Mouse (Mus musculus): ENCODE results near the gene Osbpl3.

Osbpl3 gene

DNA sequence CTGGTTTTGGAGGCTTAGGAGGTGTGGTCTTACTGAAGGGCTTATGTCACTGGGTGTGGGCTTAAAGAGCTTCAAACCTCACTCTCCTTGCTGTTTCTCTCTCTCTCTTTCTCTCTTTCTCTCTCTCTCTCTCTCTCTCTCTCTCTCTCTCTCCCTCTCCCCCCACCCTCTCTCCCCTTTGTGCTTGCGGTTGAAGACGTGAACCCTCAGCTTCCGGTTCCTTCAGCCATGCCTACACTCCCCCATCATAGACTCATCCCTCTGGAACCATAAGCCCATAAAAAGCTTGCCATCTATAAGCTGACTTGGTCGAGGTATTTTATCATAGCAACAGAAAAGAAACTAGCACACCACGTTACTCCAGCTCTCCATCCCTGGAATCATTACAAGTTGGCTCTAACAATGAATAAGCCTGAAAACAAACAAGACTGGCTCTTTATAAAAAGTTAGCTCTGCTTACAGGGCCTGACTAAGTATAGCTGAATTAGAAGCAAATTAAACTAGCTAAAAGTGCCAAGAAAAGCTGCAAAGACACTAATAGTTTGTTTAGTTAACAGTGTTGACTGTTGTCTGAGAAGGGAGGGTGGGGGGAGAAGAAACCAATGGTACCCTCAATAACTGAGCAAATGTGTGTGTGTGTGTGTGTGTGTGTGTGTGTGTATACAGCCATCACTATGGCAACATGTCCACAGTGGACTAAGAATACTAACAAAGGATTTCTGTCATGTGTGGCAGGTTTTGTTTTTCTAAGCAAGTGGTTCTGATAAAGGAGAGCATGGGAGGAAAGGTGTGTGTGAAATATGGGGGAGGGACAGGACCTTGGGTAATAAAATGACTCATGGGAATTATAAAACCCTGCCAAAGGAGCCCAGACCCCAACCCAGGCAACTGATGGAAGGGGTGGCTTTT, 83.2 kb downstream of the Osbpl3 start:
- no peak for DNase-seq (ENCODE audit: low spot score)

DNA sequence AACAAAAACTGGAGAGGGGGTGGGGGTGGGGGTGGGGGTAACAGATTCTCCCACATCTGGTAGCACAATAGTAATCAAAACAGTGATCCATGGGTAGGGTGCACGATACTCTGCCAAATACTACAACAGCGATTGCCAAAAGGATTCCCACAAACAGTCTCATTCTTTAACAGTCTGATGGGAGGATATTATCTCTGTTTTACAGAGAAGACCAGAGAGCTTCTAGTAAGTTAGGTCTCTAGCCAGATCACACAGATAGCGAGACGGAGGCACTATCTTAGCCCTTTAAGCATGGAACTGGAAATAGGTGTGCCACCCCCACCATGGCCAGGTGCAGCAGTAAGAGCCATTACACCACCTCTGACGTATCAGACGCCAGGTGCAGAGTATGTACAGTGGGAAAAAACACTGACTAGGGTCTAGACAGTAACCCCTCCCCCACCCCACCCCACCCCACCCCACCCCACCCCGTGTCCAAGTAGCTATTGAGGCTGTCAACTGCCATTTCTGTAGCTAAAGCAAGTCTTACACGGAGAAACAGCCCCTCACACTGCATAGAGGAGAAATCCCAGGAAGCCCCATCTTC, 84.4 kb downstream of the Osbpl3 start:
- no peak for DNase-seq (ENCODE audit: low spot score)

DNA sequence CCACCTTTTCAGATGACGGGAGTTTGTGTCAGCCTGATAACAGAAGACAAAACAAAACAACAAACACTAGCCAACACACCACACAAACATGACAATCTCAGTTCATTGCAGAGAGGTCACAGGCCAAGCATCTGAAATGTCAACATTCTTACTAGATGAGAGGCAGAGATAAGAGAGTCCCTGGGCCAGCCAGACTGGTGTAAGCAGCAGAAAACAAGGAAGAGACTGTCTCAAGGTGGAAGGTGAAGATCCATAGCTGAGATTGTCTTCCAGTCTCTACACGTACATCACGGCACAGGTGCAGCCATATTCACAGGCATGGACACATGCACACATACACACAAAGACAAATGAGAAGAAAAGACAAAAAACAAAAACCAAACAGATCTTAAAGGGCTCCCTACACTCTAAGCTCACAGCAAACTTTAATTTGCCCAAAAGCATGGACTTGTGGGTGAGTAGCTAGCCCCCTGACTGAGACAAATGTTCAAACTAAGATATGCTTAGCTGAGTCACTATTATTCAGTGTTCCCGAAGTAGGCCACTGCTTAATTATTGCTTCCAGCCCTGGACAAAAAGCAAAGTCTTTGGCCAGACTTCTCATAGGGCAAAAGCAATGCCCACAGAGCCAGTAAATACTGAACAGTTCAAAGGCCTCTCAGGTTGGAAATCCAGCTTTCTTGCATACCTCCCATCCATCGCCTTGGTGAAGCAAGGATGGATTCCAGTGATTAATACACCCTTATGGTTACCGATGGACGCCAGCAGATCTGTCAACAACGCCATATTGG, 87.3 kb downstream of the Osbpl3 start:
- no peak for DNase-seq (ENCODE audit: low spot score)

- DNase-seq (ENCODE audit: low spot score): no peak
Measured at GRCm38 (mm10) chr6:50367836-50368235, 88.2 kb downstream of the Osbpl3 start.

DNA sequence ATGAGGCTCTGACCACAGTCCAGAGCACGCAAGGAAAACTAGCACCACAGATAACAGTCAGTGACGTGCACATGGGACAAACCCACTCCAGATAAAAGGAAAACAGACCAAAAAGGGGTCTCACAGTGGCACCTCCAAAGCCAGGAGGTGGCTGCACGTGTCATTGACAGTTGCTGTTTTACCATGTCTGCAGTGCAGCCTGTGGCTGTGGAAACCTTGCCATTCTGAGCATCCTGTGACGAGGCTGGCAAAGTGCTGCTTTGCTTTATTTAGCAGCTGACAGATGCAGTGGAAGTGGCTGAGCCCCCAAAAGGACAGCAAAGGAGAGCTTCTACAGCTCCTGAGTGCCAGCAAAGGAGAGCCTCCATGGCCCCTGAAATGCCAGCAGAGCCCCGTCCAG, 89.3 kb downstream of the Osbpl3 start:
- DNase-seq (ENCODE audit: low spot score): no peak

- DNase-seq (ENCODE audit: low spot score): no peak
Measured at GRCm38 (mm10) chr6:50366319-50366718, 89.7 kb downstream of the Osbpl3 start.

DNA sequence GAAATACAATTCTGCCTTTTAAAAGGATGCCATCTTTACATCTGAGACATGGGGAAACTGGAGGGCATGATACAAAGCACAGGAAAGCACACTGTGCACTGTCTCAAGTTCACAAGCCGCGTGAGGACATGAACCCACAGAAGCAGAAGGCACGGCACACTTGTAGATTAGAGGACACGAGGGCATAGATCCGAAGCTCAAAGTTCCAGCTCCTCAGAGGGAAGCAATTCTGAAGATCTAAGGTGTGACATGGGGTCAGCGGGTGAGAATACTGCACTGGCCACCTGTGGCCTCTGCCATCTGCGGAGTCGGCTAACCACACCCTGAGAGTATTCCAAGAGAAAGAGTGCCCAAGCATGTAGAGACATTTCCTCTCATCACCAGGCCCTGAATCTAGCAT, 91.6 kb downstream of the Osbpl3 start:
- no peak for DNase-seq (ENCODE audit: low spot score)

DNA sequence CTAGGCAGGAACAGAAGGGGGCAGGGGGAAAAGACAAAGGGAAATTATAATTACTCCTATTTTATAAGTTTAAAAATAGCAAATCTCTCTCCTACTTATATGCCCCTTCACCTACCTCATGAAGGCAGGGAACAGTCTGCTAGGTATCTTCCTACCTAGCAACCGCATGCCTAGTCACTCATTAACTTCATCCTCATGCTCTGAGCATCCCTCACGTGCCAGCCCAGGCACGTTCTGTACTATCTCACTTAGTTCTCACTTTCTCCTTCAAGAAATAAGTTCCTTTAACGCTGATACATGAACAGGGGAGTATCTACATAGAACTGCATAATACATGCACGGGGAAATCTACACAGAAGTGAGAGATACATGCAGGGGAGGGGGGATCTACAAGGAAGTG, 92.6 kb downstream of the Osbpl3 start:
- no peak for DNase-seq (ENCODE audit: low spot score)

DNA sequence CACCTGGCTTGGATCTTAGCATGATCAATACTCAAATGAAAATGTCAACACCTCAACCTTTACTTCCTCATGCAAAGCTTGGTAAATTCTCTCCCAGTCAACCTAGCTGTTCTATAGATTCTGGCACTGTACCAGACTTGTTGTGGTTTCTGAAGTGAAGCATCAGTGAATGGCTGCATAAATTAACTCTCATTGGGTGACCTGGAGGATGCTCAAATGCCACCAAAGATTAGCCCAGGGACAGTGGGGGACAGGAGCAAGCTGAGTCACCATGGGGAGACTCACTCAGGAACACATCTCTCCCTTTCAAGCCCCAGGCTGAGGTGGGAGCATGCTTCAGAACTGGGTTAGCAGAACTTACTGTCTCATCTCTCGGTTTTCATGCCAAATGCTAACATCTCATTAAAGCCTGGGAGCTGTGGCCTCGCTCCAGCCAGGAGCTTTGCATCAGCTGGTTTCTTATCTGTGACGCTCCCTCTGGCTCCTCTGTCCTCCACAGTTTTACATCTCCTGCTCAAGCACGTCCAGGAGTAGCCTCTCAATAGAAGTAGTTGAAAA, 93.2 kb downstream of the Osbpl3 start:
- DNase-seq (ENCODE audit: low spot score): no peak

DNA sequence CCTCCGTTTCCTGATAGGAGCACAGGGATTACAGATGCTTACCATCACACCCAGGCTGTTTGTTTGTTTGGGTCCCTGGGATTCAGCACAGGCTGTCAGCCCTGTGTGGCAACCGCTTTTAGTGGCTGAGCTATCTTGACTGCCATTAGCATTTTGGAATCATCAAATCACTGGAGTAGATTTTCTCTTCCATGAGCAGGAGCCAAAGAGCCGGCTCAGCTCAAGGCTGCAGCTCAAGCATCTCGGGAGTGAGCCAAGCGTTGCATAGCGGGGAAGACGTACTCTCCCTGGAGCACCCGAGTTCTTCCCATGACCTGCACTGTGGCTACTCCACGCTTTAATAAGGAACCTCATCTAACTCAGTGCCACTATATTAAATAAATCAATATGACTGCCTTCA, 93.8 kb downstream of the Osbpl3 start:
- no peak for DNase-seq (ENCODE audit: low spot score)

GRCm38 (mm10) chr6:50358104-50358679, 97.8 kb downstream of the Osbpl3 start:
- DNase-seq (ENCODE audit: low spot score): no peak

GRCm38 (mm10) chr6:50354688-50355660, 101.0 kb downstream of the Osbpl3 start:
- DNase-seq (ENCODE audit: low spot score): no peak

DNA sequence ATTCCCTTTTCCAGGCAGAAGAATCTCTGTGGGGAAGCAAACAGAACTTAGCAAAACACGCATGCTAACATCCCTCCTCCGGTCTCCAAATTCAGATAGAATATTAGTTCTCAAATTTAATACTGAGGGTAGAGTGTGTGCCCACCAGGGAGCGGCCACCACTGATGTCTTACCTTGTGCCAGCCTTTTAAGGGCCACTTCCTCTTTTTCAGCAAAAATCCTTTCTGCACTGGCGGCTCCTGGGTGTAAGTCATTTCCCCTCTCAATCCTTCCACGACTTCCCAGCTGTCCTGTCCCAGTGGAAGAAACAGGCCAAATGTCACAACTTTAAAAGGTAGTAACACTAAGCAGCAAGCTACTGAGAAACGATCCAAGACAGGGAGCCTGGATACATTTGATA, 103.2 kb downstream of the Osbpl3 start:
- DNase-seq (ENCODE audit: low spot score): no peak

- DNase-seq (ENCODE audit: low spot score): no peak
Measured at GRCm38 (mm10) chr6:50350911-50351310, 105.1 kb downstream of the Osbpl3 start.

DNA sequence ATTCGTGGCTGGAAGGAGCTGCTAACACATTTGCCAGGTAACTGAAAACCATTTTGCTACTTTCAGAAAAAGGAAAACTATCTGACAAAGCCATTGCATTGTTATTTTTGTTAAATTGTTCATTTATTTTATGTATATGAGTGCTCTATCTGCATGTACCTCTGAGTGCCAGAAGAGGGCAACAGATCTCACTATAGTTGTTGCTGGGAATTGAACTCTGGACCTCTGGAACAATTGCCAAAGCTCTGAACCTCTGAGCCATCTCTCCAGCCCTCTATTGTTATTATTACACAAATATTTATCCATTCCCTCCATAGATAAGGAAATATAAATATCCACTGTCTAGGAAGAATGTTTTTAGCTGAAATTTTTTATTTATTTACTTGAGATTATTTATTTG, 107.4 kb downstream of the Osbpl3 start:
- no peak for DNase-seq (ENCODE audit: low spot score)

DNA sequence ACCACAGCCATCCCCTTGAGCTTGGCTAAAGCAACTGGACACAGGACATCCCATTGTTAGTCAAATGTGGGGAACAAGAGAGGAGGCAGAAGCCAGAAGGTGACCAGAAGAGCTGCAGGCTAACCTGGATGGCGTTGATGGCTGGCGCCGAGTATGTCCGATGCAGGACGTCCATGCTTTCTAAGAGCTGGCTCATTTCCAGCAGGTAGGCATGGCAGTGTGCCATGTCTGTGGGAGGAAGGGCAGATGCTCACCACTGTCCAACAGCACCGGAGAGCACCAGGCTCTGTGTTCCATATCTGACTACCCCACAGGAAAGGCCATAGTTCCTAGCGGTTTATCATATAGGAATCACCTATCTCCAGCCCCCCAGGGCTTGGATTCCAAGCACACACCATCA, 109.8 kb downstream of the Osbpl3 start:
- DNase-seq (ENCODE audit: low spot score): no peak

DNA sequence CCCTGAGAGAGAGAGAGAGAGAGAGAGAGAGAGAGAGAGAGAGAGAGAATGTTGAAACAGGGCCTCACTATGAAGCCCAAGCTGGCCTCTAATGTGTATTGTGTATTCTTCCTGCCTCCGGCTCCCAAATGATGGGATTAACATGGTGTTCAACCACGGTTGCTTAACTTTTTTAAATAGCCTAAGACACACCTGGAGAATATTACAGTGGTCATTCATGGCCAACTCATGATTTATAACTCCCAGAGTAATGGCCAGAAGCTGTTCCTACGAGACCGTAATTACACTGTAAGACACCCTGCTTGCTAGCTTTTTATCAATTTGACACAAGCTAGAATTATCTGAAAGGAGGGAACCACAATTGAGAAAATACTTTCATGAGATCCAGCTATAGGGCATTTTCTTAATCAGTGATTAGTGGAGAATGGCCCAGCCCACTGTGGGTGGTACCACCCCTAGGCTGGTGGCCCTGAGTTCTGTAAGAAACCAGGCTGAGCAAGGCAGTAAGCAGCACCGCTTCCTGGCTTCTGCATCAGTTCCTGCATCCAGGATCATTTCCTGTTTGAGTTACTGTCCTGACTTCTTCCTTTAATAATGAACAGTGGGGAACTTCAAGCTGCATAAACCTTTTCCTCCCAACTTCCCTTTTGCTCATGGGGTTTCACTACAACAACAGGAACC, 115.6 kb downstream of the Osbpl3 start:
- DNase-seq (ENCODE audit: low spot score): no peak

GRCm38 (mm10) chr6:50337431-50337830, 118.6 kb downstream of the Osbpl3 start:
- DNase-seq (ENCODE audit: low spot score): no peak

DNA sequence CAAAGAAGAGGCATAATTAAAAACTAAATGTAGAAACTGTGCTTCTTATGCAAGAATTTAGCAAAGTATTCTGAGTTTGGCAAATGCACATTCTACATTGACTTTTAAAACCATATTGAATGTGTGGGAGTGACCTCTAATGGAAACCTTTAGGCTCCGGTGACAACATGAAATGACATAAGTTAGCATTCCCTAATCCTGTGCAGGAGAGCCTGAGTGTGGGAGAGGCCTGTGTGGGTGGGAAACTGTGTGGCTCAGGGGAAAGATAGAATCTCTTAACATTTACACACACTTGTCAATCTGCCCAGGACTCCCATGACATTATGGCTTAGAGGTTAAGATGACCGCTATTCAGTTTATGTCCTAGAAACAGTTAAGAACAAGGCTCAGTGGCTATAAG, 119.6 kb downstream of the Osbpl3 start:
- DNase-seq (ENCODE audit: low spot score): no peak

Measured in urinary bladder, postnatal 25 days (tissue).